Mouse (Mus musculus) Patski (cell line): ENCODE data around the gene Sorbs2. TPM values are rescaled to one million over a fixed set of nuclear protein-coding genes. Genes with fewer than 3 reads are reported as not detected.
A peak's percentile ranks its signal among the peaks of the same experiment; 100 is the strongest.

Experiments
- ATAC-seq: fragments of 100-300 bp; one replicate; pipeline ENCODE4 v1.8.0; 2021
- CTCF ChIA-PET: fragments of 350-600 bp; sonication (Branson Sonifier 250); formaldehyde crosslinking; loops from one replicate; lab custom pipeline; 2022; ENCODE audit warnings: inconsistent platforms; lab: Charles Lee
- POLR2A ChIA-PET: fragments of 350-600 bp; sonication (Branson Sonifier 250); formaldehyde crosslinking; loops from one replicate; lab custom pipeline; 2022; ENCODE audit warnings: antibody characterized with exemption, inconsistent platforms; lab: Charles Lee
- DNase-seq: peaks from one replicate; pipeline ENCODE4 v3.0.0-alpha.2; 2011; ENCODE audit warnings: low read depth, low spot score
- H3K27me3 ChIP-seq: fragments of 371-371 bp; one replicate; pipeline ENCODE4 v1.5.1; 2021
- CTCF ChIP-seq: fragments of 100-300 bp; IDR thresholded peaks from one replicate; pipeline ENCODE4 v1.5.1; 2021
- in situ Hi-C: fragments of 300-500 bp; cut with MboI; formaldehyde crosslinking; loops from 3 replicates; pipeline ENCODE4 v1.11.1; 2018; ENCODE audit warnings: low pct_unique_long_range_greater_than_20kb, mixed read lengths
- polyA plus RNA-seq: library from polyadenylated mRNA; unstranded; gene quantifications from one replicate; pipeline ENCODE4 v1.2.3, GENCODE M21; 2021

Sorbs2 gene
- polyA plus RNA-seq, 1 experiment from 2014 or later, result 17.3 TPM

DNA sequence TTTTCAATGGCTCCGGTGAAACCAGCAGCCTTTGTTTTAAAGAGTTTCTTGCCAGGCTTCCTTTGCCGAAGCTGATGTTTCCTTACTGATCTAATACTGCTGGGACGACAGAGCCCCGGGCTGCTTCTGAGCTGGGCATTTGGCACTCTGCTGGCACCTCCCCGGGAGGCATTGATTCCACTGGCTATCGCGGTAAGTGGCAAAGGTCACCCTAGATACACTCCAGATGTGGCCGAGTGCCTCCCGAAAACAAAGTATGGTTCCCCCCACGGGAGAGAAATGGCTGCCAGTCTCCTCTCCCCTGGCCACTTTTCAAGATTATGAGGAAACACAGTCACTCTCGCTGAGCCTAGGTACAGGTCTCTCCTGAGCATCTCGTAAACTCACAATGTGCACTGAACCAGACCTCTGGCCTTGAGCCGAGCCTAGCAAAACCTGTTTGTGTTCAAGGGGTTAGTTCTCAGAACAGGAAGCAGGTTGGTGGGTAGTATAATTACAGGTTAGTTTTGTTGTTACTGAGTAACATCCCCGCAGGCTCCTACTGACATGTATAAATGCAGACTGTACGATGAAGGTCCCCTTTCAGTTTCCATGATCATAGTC lies 114.1 kb downstream of the Sorbs2 start:
- no peak for DNase-seq
- ATAC-seq, result no peak
- in situ Hi-C loops, result no loop called here
- no peak for TF ChIP-seq CTCF
- ChIA-PET POLR2A (interaction anchor here (1.9 kb wide), 1 partner anchor 10 kb away, joined by 6 read pairs; no protein-coding TSS in a partner anchor), CTCF (interaction anchor here (1.2 kb wide), 1 partner anchor 15 kb away, joined by 3 read pairs; no protein-coding TSS in a partner anchor)
- no peaks in the 10 kb centered on the region for H3K27me3 ChIP-seq

- in situ Hi-C loops, result no loop called here
- TF ChIP-seq CTCF, result no peak
- CTCF ChIA-PET, result interaction anchor here (1.4 to 1.8 kb wide), 2 partner anchors 9 to 13 kb away, joined by 3 to 4 read pairs; no protein-coding TSS in a partner anchor
- POLR2A ChIA-PET, result interaction anchor here (0.6 to 0.7 kb wide), 3 partner anchors 38 to 143 kb away, joined by 3 to 5 read pairs (median 4); no protein-coding TSS in a partner anchor
- no peaks in the 10 kb centered on the region for H3K27me3 ChIP-seq
- no peak for ATAC-seq
- no peak for DNase-seq
Observed at GRCm38 (mm10) chr8:45626406-45626805, 118.8 kb downstream of the Sorbs2 start.

- no peak for TF ChIP-seq CTCF
- ChIA-PET POLR2A (interaction anchor here (0.6 to 0.7 kb wide), 5 partner anchors 9 to 521 kb away, joined by 3 to 6 read pairs (median 4); no protein-coding TSS in a partner anchor), CTCF (interaction anchor here (0.7 to 2.3 kb wide), 8 partner anchors 8 to 153 kb away, joined by 3 to 7 read pairs (median 4); no protein-coding TSS in a partner anchor)
- H3K27me3 ChIP-seq, result no peaks in the 10 kb centered on the region
- DNase-seq, result peak; percentile 37
- ATAC-seq, result peak; percentile 92
- in situ Hi-C loops, result no loop called here
Observed at GRCm38 (mm10) chr8:45627246-45628241, 120.0 kb downstream of the Sorbs2 start.

DNA sequence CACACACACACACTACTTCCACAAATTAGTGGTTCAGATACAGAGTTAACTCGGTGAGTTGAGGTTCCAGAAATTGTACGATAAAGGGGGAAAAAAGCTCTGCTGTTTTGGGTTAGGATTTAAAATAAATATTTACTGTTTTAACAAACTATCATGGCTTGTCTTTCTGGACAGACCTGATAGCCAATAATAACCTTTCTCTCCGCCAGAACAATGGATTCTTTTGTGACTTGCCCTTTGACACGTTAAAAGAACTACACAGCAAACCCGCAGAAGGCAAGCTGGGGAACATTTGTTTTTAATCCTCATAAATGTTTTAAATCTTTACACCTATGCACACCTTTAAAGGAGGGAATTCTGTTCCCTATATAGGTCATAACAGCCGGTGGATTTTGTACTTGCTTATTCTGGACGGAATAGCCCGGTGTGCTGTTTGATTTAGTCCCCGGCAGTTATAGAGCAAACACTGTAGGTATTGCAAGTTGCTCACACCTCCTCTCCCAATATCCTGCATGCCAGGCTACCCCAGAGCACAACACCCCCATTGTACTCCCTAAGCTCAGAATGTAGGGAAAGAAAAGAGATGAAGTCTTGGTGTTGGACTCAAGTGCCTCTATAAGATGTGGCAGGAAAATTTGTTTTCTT lies 121.0 kb downstream of the Sorbs2 start:
- CTCF ChIA-PET, result interaction anchor here (0.7 to 2.3 kb wide), 6 partner anchors 9 to 152 kb away, joined by 3 to 7 read pairs (median 4); no protein-coding TSS in a partner anchor
- ATAC-seq (no peak), DNase-seq (no peak)
- POLR2A ChIA-PET, result no interaction called here
- TF ChIP-seq CTCF, result no peak
- no peaks in the 10 kb centered on the region for H3K27me3 ChIP-seq
- in situ Hi-C loops, result no loop called here

- no peaks in the 10 kb centered on the region for H3K27me3 ChIP-seq
- ChIA-PET CTCF (interaction anchor here (1.3 to 2.3 kb wide), 3 partner anchors 9 to 65 kb away, joined by 3 to 7 read pairs (median 4); no protein-coding TSS in a partner anchor), POLR2A (no interaction called here)
- TF ChIP-seq CTCF, result no peak
- DNase-seq, result no peak
- no peak for ATAC-seq
- in situ Hi-C loops, result no loop called here
Observed at GRCm38 (mm10) chr8:45629066-45629430, 121.5 kb downstream of the Sorbs2 start.

- ChIA-PET CTCF (no interaction called here), POLR2A (no interaction called here)
- TF ChIP-seq CTCF, result no peak
- DNase-seq (no peak), ATAC-seq (no peak)
- in situ Hi-C loops, result no loop called here
- H3K27me3 ChIP-seq, result no peaks in the 10 kb centered on the region
Observed at GRCm38 (mm10) chr8:45631023-45631422, 123.4 kb downstream of the Sorbs2 start.

- CTCF ChIA-PET, result interaction anchor here (1.0 to 1.9 kb wide), 4 partner anchors 9 to 48 kb away, joined by 3 to 6 read pairs (median 4); no protein-coding TSS in a partner anchor
- in situ Hi-C loops, result no loop called here
- no peak for TF ChIP-seq CTCF
Observed at GRCm38 (mm10) chr8:45635155-45635554, 127.6 kb downstream of the Sorbs2 start.

GRCm38 (mm10) chr8:45637745-45638144 lies 130.2 kb downstream of the Sorbs2 start:
- in situ Hi-C loops, result no loop called here
- ATAC-seq (no peak), DNase-seq (no peak)
- no peak for TF ChIP-seq CTCF
- no peaks in the 10 kb centered on the region for H3K27me3 ChIP-seq
- POLR2A ChIA-PET, result no interaction called here
- CTCF ChIA-PET, result interaction anchor here (1.6 to 1.7 kb wide), 2 partner anchors 9 to 14 kb away, joined by 4 read pairs; no protein-coding TSS in a partner anchor

More at GRCm38 (mm10) chr8:45635155-45635554, 127.6 kb downstream of the Sorbs2 start:
- H3K27me3 ChIP-seq, result no peaks in the 10 kb centered on the region
- ATAC-seq, result no peak
- DNase-seq, result no peak
- POLR2A ChIA-PET, result no interaction called here

- H3K27me3 ChIP-seq, result no peaks in the 10 kb centered on the region
- no peak for DNase-seq
- TF ChIP-seq CTCF, result no peak
- ChIA-PET CTCF (no interaction called here), POLR2A (no interaction called here)
- no peak for ATAC-seq
- in situ Hi-C loops, result no loop called here
Observed at GRCm38 (mm10) chr8:45639444-45639843, 131.9 kb downstream of the Sorbs2 start.

GRCm38 (mm10) chr8:45644651-45645050 lies 137.1 kb downstream of the Sorbs2 start:
- in situ Hi-C loops, result no loop called here
- ATAC-seq, result no peak
- POLR2A ChIA-PET, result interaction anchor here (0.6 kb wide), 1 partner anchor 12 kb away, joined by 3 read pairs; no protein-coding TSS in a partner anchor

More at GRCm38 (mm10) chr8:45644651-45645050, 137.1 kb downstream of the Sorbs2 start:
- CTCF ChIA-PET, result no interaction called here
- no peak for TF ChIP-seq CTCF
- H3K27me3 ChIP-seq, result no peaks in the 10 kb centered on the region
- DNase-seq, result no peak
